Mouse (Mus musculus) heart, embryonic 16.5 days (tissue): Measurements from ENCODE around the gene Os9. TPM values are rescaled to one million over a fixed set of nuclear protein-coding genes. Genes with fewer than 3 reads are reported as not detected.
"Not testable (repeated sequence)": the region's sequence is repeated elsewhere in the genome, so short reads cannot be mapped to it uniquely, and the experiment has no call there.

Source experiments
- ATAC-seq: fragments of 200-750 bp; cut with Nextera tagmentation; replicated peaks from 2 replicates; pipeline ENCODE4 v1.8.0; 2017; ENCODE audit warnings: moderate number of reproducible peaks; ENCODE audit not compliant: insufficient read depth, low FRiP score; ENCODE audit errors: extremely low read depth
- H3K27ac ChIP-seq: fragments of 300-500 bp; sonication (generic); 2 replicates; pipeline ENCODE4 v1.5.1; 2014; ENCODE audit warnings: mild to moderate bottlenecking, low read length, control low read depth, moderate library complexity
- H3K27me3 ChIP-seq: fragments of 300-500 bp; sonication (generic); 2 replicates; pipeline ENCODE4 v1.6.1; 2014; ENCODE audit warnings: low read length, mixed read lengths; ENCODE audit not compliant: control insufficient read depth, insufficient read depth
- H3K36me3 ChIP-seq: fragments of 300-500 bp; sonication (generic); 2 replicates; pipeline ENCODE4 v1.6.1; 2014; ENCODE audit not compliant: control insufficient read depth, insufficient read depth
- H3K4me1 ChIP-seq: fragments of 300-500 bp; sonication (generic); 2 replicates; pipeline ENCODE4 v1.6.1; 2014; ENCODE audit warnings: low read length, mixed read lengths; ENCODE audit not compliant: control insufficient read depth, insufficient read depth
- H3K4me2 ChIP-seq: fragments of 300-500 bp; sonication (generic); 2 replicates; pipeline ENCODE4 v1.6.1; 2014; ENCODE audit warnings: low read depth, mild to moderate bottlenecking, control low read depth, low read length
- H3K4me3 ChIP-seq: fragments of 300-500 bp; sonication (generic); 2 replicates; pipeline ENCODE4 v1.5.1; 2014; ENCODE audit warnings: mild to moderate bottlenecking, control low read depth, low read length
- H3K9ac ChIP-seq: fragments of 300-500 bp; sonication (generic); 2 replicates; pipeline ENCODE4 v1.6.1; 2014; ENCODE audit warnings: low read length, control low read depth
- H3K9me3 ChIP-seq: fragments of 300-500 bp; sonication (generic); replicated peaks from 2 replicates; pipeline ENCODE4 v1.6.1; 2016; ENCODE audit warnings: low read length; ENCODE audit not compliant: control insufficient read depth
- WGBS: fragments of 180-500 bp; shearing (Covaris S2); extraction: QIAGEN DNeasy Blood & Tissue Kit; methylation state at CpG from one replicate; pipeline ENCODE4 v1.1.7; 2014; 5-methylcytosine and 5-hydroxymethylcytosine counted together
- polyA plus RNA-seq: library from polyadenylated mRNA; unstranded; fragments of >200 nt; fragmentation: Nextera tagmentation; extraction: Ambion mirVana; gene quantifications from 2 replicates; pipeline ENCODE4 v1.2.1, GENCODE M21; 2015

Os9 gene
- polyA plus RNA-seq, 1 experiment from 2014 or later: 57.5 TPM

DNA sequence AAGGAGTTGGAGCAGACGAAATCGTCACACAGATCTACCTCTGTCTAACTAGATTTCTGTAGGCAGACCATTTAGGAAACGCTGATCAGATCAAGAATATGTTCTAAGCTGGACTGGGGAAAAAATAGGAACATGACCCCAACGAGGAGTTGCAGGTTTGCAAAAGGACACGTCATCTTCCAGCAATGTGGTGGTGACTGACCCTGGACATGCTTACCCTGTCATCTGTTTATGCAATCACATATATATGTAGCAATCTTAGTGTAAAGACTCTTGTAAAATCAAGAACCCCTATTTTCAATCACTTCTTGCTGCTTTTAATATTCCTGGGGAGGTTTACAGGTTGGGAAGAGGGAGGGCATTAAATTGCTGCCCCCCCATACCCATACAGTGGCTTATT lies 58.4 kb downstream of the Os9 start:
- no peak overlapping the region for H3K9ac ChIP-seq
- H3K27ac ChIP-seq: no peak overlapping the region
- no peaks in the 10 kb centered on the region for H3K9me3 ChIP-seq
- peaks cover 13% of the 10 kb centered on the region for H3K4me1 ChIP-seq
- peaks cover 10% of the 10 kb centered on the region for H3K27me3 ChIP-seq
- no peak overlapping the region for H3K4me3 ChIP-seq
- ATAC-seq: no peak
- peaks cover 28% of the 10 kb centered on the region for H3K36me3 ChIP-seq
- H3K4me2 ChIP-seq: no peak overlapping the region
- WGBS: 60% methylated on average over 5 of the region's 5 CpGs

DNA sequence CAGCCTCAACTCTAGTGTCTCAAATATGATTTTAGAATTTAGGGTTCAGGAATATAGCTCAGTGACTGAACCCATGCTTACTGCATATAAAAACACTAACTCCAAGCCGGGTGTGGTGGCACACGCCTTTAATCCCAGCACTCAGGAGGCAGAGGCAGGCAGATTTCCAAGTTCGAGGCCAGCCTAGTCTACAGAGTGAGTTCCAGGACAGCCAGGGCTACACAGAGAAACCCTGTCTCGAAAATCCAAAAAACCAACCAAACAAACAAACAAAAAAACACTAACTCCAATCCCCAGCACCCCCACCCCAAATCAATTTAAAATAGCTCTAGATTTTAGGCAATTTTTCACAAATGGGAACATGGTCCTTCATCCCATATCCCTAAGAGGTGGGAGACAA lies 58.8 kb downstream of the Os9 start:
- Histone ChIP-seq H3K4me1 (peaks cover 13% of the 10 kb centered on the region), H3K27me3 (peaks cover 13% of the 10 kb centered on the region), H3K36me3 (peaks cover 24% of the 10 kb centered on the region)
- WGBS: 82% methylated on average over 4 of the region's 4 CpGs
- not testable (repeated sequence) for H3K4me3 ChIP-seq, H3K27ac ChIP-seq, H3K9me3 ChIP-seq, H3K9ac ChIP-seq, H3K4me2 ChIP-seq, ATAC-seq

- peaks cover 13% of the 10 kb centered on the region for H3K4me1 ChIP-seq
- no peak overlapping the region for H3K4me2 ChIP-seq
- H3K27me3 ChIP-seq: peaks cover 13% of the 10 kb centered on the region
- peaks cover 18% of the 10 kb centered on the region for H3K36me3 ChIP-seq
- H3K9ac ChIP-seq: no peak overlapping the region
- H3K9me3 ChIP-seq: no peaks in the 10 kb centered on the region
- no peak overlapping the region for H3K4me3 ChIP-seq
- H3K27ac ChIP-seq: no peak overlapping the region
- no peak for ATAC-seq
- 70% methylated on average over 2 of the region's 2 CpGs for WGBS
Observed at GRCm38 (mm10) chr10:127061513-127061912, 59.4 kb downstream of the Os9 start.

DNA sequence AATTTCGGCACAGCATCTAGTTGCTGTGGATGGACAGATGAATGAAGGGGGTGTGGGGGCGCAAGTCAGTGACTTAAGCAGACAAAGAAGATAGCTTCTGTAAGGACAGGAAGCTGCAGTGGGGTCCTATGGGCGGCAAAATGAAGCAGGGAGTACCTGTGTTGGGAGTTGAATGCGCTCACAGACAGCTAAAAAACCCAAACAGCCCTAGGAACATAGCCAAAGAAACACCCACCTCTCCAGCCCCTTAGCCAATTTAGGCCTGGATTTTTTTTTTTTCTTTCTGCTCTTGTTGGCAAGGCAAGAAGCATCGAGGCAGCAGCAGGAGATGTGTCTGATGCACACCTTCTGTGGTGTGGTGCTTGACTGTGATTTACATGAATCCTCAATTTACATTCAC lies 59.8 kb downstream of the Os9 start:
- peaks cover 14% of the 10 kb centered on the region for H3K36me3 ChIP-seq
- 54% methylated on average over 5 of the region's 5 CpGs for WGBS
- H3K9ac ChIP-seq: no peak overlapping the region
- ATAC-seq: no peak
- H3K4me1 ChIP-seq: peaks cover 13% of the 10 kb centered on the region
- H3K27ac ChIP-seq: no peak overlapping the region
- H3K27me3 ChIP-seq: peaks cover 13% of the 10 kb centered on the region
- no peak overlapping the region for H3K4me2 ChIP-seq
- no peak overlapping the region for H3K4me3 ChIP-seq
- no peaks in the 10 kb centered on the region for H3K9me3 ChIP-seq

GRCm38 (mm10) chr10:127059968-127060916 lies 60.7 kb downstream of the Os9 start, which contains the start of gene March9:
Gene March9, minus strand, starts transcription at chr10:127060184.
- peak within 1 kb of the TSS; percentile 78 for H3K9ac ChIP-seq
- no peak for ATAC-seq
- H3K9me3 ChIP-seq: no peaks in the 10 kb centered on the region
- peak within 1 kb of the TSS; percentile 94 for H3K4me2 ChIP-seq
- no peak within 1 kb of the TSS for H3K27ac ChIP-seq
- H3K4me3 ChIP-seq: peak within 1 kb of the TSS; percentile 63
- peaks cover 13% of the 10 kb centered on the region for H3K4me1 ChIP-seq
- H3K36me3 ChIP-seq: peaks cover 5% of the 10 kb centered on the region
- peaks cover 13% of the 10 kb centered on the region for H3K27me3 ChIP-seq
- WGBS: 2% methylated on average over 52 of the region's 72 CpGs

GRCm38 (mm10) chr10:127059174-127059967 lies 61.6 kb downstream of the Os9 start:
- Histone ChIP-seq H3K27ac (no peak overlapping the region), H3K9me3 (no peaks in the 10 kb centered on the region), H3K4me2 (peak overlapping the region; percentile 94), H3K9ac (peak overlapping the region; percentile 78), H3K4me1 (peaks cover 6% of the 10 kb centered on the region), H3K27me3 (peaks cover 13% of the 10 kb centered on the region), H3K4me3 (peak overlapping the region; percentile 63), H3K36me3 (no peaks in the 10 kb centered on the region; the same call in 1 of the 2 replicates)
- WGBS: under 1% methylated on average over 72 of the region's 92 CpGs
- ATAC-seq: no peak

DNA sequence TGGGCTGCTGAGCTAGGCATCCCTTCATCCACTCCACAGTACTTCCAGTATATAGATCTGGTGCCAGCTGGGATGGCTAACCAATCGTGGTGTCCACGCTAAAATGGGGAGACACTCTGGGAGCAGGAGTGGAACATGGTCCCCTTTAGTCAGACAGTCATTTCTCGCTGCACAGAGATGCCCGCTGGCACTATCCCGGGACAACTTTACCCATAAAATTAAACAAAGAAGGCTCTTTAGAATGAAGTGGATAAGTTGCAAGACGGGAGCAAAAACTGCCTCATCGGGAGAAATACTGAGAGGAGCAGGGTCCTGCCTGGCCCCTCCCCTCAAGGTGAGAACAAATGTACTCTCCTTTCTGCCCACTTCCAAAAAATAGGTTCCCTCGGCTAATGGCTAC lies 62.2 kb downstream of the Os9 start:
- ATAC-seq: no peak
- 11% methylated on average over 8 of the region's 8 CpGs for WGBS
- H3K36me3 ChIP-seq: no peaks in the 10 kb centered on the region; the same call in 1 of the 2 replicates
- peaks cover 13% of the 10 kb centered on the region for H3K27me3 ChIP-seq
- H3K9ac ChIP-seq: no peak overlapping the region; the same call in 1 of the 2 replicates
- no peak overlapping the region for H3K27ac ChIP-seq
- H3K9me3 ChIP-seq: no peaks in the 10 kb centered on the region
- H3K4me1 ChIP-seq: peaks cover 6% of the 10 kb centered on the region; the same call in 1 of the 2 replicates
- peak overlapping the region; percentile 94 for H3K4me2 ChIP-seq
- H3K4me3 ChIP-seq: peak overlapping the region; percentile 63

GRCm38 (mm10) chr10:127058161-127058560 lies 62.8 kb downstream of the Os9 start:
- Histone ChIP-seq H3K36me3 (no peaks in the 10 kb centered on the region; the same call in 1 of the 2 replicates), H3K4me2 (no peak overlapping the region), H3K9me3 (no peaks in the 10 kb centered on the region), H3K4me1 (peaks cover 6% of the 10 kb centered on the region; the same call in 1 of the 2 replicates), H3K27ac (no peak overlapping the region), H3K4me3 (peak overlapping the region; percentile 0; the same call in 1 of the 2 replicates), H3K9ac (no peak overlapping the region), H3K27me3 (peaks cover 13% of the 10 kb centered on the region)
- 1% methylated on average over 9 of the region's 9 CpGs for WGBS
- no peak for ATAC-seq
